Mouse (Mus musculus) fibroblast of lung, adult 2 months (primary cell): ENCODE measurements around the gene Gm10696.
"Not testable (repeated sequence)": the region's sequence is repeated elsewhere in the genome, so short reads cannot be mapped to it uniquely, and the experiment has no call there.

Source experiments
- DNase-seq: peaks from one replicate; pipeline ENCODE4 v3.0.0-alpha.2; 2011; ENCODE audit warnings: low read depth

Gene Gm10696

GRCm38 (mm10) chr3:94178093-94178492 lies at the start of gene Gm10696:
TSS of gene Gm10696 (minus strand) at chr3:94178193.
- DNase-seq, result not testable (repeated sequence)

- DNase-seq, result not testable (repeated sequence)
Observed at GRCm38 (mm10) chr3:94196414-94196813, 18.4 kb upstream of the Gm10696 start, which contains the start of gene Gm5286. TSS of gene Gm5286 (plus strand) at chr3:94196714.

- DNase-seq, result not testable (repeated sequence)
Observed at GRCm38 (mm10) chr3:94167351-94167750, 10.6 kb downstream of the Gm10696 start.
